Mouse (Mus musculus): Measurements from ENCODE around the gene Rspo4. TPM values are rescaled to one million over a fixed set of nuclear protein-coding genes. Genes with fewer than 3 reads are reported as not detected.

The Rspo4 gene
- total RNA-seq, 2 experiments from 2014 or later = not detected

- no peak for TF ChIP-seq CTCF (conservative IDR thresholded peaks at IDR 0.05)
- Histone ChIP-seq H3K27ac (no peak overlapping the region), H3K4me3 (no peak overlapping the region)
- DNase-seq (ENCODE audit: low spot score in 2 of 2) = no peak
Observed at GRCm38 (mm10) chr2:151895911-151896310, 53.2 kb downstream of the Rspo4 start.

DNA sequence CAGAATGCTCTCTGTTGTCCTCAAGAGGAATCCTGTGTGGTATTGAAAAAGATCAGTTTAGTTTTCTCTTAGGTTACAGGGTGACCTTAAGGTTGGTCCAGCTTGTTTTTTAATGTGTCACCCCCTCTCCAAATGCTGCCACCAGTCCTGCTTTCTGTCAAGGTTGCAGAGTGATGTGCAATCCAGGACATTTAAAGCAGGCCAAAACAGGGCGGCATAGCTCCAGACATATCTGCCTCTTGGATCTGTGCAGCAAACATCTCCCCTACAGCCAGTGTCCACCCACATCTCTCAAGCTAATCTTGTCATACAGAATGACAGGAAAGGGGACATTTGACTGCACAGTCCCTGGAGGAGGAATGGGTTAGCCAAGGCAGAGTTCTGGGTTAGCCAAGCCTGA, 55.4 kb downstream of the Rspo4 start:
- no peak for DNase-seq (ENCODE audit: low spot score in 2 of 2)
- Histone ChIP-seq H3K4me3 (no peak overlapping the region), H3K27ac (no peak overlapping the region)
- no peak for TF ChIP-seq CTCF (conservative IDR thresholded peaks at IDR 0.05)

DNA sequence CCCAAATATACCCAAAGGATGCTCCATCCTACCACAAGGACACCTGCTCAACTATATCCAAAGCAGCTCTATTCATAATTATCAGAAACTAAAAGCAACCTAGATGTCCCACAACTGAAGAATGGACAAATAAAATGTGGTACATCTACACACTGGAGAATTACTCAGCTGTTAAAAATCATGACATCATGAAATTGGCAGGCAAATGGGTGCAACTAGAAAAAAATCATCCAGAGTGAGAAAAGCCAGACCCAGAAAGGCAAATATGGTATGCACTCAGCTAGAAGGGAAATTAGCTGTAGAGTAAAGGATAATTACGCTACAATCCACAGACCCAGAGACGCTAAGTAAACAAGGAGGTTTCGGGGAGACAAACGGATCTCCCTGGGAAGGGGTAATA, 58.1 kb downstream of the Rspo4 start:
- no peak overlapping the region for H3K27ac ChIP-seq
- no peak for DNase-seq (ENCODE audit: low spot score in 2 of 2)
- TF ChIP-seq CTCF (conservative IDR thresholded peaks at IDR 0.05) = no peak
- no peak overlapping the region for H3K4me3 ChIP-seq

DNA sequence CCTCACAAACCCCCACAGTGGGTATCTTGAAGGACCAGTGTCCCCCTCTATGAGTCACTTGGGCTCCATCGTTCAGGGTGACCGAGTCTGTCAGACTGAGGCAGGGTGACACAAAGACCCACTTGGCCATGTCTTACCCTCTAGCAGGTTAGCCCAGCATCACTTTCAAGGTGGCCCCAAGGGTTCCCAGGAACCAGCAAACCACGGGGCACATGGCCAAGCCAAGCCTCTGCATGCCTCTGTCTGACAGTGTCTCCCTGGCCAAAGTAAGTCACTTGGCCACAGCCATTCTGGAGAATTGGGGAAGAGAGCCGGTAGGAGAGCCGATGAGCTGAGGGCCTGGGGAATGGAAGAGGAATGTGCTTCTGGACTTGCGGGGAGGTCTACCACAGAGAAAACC, 60.5 kb downstream of the Rspo4 start:
- no peak overlapping the region for H3K4me3 ChIP-seq
- TF ChIP-seq CTCF (conservative IDR thresholded peaks at IDR 0.05) = no peak
- H3K27ac ChIP-seq = no peak overlapping the region
- DNase-seq (ENCODE audit: low spot score in 2 of 2) = no peak

GRCm38 (mm10) chr2:151903933-151904332, 61.2 kb downstream of the Rspo4 start:
- no peak overlapping the region for H3K27ac ChIP-seq
- no peak for DNase-seq (ENCODE audit: low spot score in 2 of 2)
- TF ChIP-seq CTCF (conservative IDR thresholded peaks at IDR 0.05) = no peak
- H3K4me3 ChIP-seq = no peak overlapping the region

DNA sequence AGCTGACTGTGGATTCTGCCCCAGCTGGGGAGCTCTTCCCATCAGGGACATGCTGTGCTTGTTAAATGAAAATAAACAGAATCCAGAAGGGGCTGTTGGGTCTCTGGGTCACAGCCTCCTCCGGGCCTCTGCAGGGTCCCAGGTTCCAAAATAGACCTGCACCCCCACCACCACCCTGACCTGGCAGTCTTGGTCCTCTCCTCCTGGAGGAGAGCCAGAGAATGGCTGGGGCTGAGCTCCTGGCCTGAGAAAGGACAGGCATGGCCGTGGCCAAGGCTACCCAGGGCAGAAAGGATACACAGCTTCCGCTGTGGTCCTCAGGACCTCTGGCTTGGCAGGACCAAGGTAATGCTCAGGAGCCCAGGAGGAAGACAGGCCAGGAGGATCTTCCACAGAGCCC, 61.9 kb downstream of the Rspo4 start:
- no peak for TF ChIP-seq CTCF (conservative IDR thresholded peaks at IDR 0.05)
- no peak for DNase-seq (ENCODE audit: low spot score in 2 of 2)
- H3K4me3 ChIP-seq = no peak overlapping the region
- H3K27ac ChIP-seq = no peak overlapping the region

DNA sequence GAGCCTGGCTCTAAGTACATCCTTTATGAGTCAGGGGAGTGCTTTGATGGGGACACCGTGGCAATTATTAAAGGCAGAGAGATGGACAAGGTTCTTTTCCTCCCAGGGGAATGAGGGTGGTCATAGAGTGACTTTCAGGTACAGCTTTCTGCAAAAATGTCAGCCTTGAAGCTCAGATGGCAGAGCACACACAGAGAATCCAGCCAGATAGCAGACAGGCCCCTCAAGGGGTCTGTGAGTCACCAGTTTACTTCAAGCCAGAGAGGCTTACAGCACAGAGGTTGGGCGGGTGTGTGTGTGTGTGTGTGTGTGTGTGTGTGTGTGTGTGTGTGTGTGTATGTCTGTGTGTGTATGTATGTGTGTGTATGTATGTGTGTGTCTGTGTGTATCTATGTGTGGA, 64.3 kb downstream of the Rspo4 start:
- Histone ChIP-seq H3K27ac (no peak overlapping the region), H3K4me3 (no peak overlapping the region)
- no peak for DNase-seq (ENCODE audit: low spot score in 2 of 2)
- TF ChIP-seq CTCF (conservative IDR thresholded peaks at IDR 0.05) = no peak

- Histone ChIP-seq H3K4me3 (no peak overlapping the region), H3K27ac (no peak overlapping the region)
- no peak for DNase-seq (ENCODE audit: low spot score in 2 of 2)
- no peak for TF ChIP-seq CTCF (conservative IDR thresholded peaks at IDR 0.05)
Observed at GRCm38 (mm10) chr2:151909386-151909785, 66.7 kb downstream of the Rspo4 start.

GRCm38 (mm10) chr2:151910498-151910897, 67.8 kb downstream of the Rspo4 start:
- no peak for DNase-seq (ENCODE audit: low spot score in 2 of 2)
- H3K4me3 ChIP-seq = no peak overlapping the region
- no peak overlapping the region for H3K27ac ChIP-seq
- no peak for TF ChIP-seq CTCF (conservative IDR thresholded peaks at IDR 0.05)

- H3K4me3 ChIP-seq = no peak within 1 kb of the TSS
- H3K27ac ChIP-seq = no peak within 1 kb of the TSS
- DNase-seq (ENCODE audit: low spot score in 2 of 2) = no peak
- no peak for TF ChIP-seq CTCF (conservative IDR thresholded peaks at IDR 0.05)
Observed at GRCm38 (mm10) chr2:151910919-151911500, 68.3 kb downstream of the Rspo4 start, which contains the start of gene Angpt4. Angpt4 (plus strand) TSS chr2:151911210.

DNA sequence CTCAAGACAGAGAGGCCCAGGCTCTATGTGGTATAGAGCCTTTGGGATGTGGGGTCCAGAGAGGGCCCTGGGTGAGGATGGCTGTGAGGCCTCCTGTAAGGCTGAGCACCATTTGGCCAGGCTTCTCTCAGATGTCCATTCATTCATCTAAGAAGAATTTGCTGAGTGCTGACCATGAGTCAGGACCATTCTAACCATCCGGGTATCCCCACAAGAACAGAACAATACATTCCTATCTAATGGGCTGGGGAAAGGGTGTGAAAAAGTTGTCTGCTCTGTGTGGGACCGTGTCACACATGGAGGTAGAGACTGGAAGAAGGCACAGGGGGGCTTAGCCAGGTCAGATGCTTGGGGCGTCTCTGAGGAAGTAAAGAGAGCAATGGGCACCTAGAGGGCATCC, 69.0 kb downstream of the Rspo4 start:
- no peak overlapping the region for H3K4me3 ChIP-seq
- H3K27ac ChIP-seq = no peak overlapping the region
- no peak for TF ChIP-seq CTCF (conservative IDR thresholded peaks at IDR 0.05)
- DNase-seq (ENCODE audit: low spot score in 2 of 2) = no peak

DNA sequence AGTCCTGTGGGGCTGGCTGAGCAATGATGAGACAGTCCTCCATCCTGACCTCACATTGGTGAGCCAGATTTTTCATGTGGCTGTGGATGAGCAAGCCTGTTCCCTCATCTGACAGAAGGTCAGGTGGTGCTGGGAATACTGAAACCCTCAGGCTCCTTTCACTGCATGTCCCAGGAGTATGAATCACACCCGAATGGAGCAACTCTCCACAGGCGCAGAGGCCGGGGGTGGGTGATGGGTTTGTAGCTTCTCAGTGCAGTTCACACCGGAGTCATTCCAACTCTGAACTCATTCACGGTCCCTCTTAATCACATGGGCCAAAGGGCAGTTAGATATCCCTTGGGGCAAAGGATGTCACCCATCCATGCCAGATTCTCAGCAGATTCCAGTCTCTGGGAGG, 71.4 kb downstream of the Rspo4 start:
- no peak overlapping the region for H3K4me3 ChIP-seq
- no peak for TF ChIP-seq CTCF (conservative IDR thresholded peaks at IDR 0.05)
- DNase-seq (ENCODE audit: low spot score in 2 of 2) = no peak
- no peak overlapping the region for H3K27ac ChIP-seq

DNA sequence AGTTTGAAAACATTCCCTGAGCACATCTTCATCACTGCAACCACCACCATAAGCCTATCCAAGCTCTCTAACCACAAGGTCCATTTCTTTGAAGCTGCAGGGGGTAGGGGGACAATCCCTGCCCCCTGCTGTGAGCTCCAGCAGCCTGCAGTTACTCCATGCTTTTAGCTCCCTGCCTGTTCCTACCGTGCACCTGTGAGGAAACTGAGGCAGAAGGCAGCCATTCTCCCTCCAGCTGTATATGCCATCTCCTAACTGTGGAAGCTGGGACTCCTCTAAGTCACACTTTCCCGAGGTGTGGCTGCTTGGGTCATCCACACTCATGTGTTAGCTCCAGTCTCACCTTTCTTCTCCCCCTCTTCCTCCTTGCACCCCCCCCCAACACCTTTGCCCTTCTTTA, 72.4 kb downstream of the Rspo4 start:
- no peak overlapping the region for H3K27ac ChIP-seq
- TF ChIP-seq CTCF (conservative IDR thresholded peaks at IDR 0.05) = no peak
- no peak overlapping the region for H3K4me3 ChIP-seq
- DNase-seq (ENCODE audit: low spot score in 2 of 2) = no peak

DNA sequence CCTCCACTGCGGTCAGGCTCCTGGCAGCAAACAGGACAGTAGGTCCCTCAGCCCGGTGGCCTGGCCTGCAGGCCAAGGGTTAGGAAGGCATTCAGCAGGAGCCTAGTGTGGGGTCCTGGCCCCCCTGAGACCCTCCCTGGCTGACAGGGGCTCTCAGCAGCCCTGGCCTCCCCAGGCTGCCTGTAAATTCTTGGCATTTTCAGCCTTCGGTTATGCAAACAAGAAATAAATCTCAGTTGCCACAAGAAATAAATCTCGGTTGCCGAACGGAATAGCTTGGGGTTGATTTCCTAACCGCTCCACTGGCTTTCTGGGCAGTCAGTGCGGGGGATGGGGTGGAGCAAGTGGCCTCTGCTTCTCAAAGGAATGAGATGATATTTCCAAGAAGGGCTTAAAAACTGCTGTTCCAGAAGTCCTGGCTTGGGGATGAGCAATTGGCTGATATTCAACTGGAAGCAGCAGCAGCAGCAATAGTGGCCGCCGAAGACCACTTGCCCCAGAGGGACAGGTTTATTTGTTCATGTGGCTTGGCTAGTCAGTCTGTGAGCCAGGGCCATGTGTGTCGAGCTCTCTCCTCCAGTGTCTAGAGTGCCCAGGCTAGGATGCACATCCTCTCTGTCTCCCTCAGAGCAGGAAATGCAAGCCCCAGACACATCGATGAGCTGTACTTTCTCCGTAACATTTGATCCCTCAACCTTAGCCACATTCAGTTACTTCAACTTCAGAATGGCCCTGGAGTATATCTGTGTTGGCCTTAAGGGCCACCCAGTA, 73.5 kb downstream of the Rspo4 start:
- no peak for TF ChIP-seq CTCF (conservative IDR thresholded peaks at IDR 0.05)
- no peak overlapping the region for H3K27ac ChIP-seq
- DNase-seq (ENCODE audit: low spot score in 2 of 2) = no peak

More for the DNA sequence above, 73.5 kb downstream of the Rspo4 start:
- no peak overlapping the region for H3K4me3 ChIP-seq
